Mouse (Mus musculus): ENCODE data around the gene Frs3. TPM values are rescaled to one million over a fixed set of nuclear protein-coding genes. Genes with fewer than 3 reads are reported as not detected.

Frs3 gene
- total and polyA plus RNA-seq, 2 experiments = 1.7 to 7.1 TPM

- Histone ChIP-seq H3K27ac (replicated peaks; ENCODE audit: insufficient read depth, low read depth, low read length) (no peak overlapping the region), H3K9ac (ENCODE audit: low read depth, low read length) (no peak overlapping the region), H3K4me3 (ENCODE audit: insufficient read depth, low read depth, low read length) (peak overlapping the region; percentile 26; the same call in 1 of the 2 replicates), H3K4me1 (ENCODE audit: control insufficient read depth, insufficient read depth, low read length) (peaks cover 3% of the 10 kb centered on the region; the same call in 1 of the 2 replicates), H3K27me3 (ENCODE audit: control insufficient read depth, insufficient read depth, low read length) (no peaks in the 10 kb centered on the region), H3K36me3 (ENCODE audit: control insufficient read depth, insufficient read depth, low read length) (no peaks in the 10 kb centered on the region), H3K79me2 (ENCODE audit: control insufficient read depth, insufficient read depth, low read length) (no peaks in the 10 kb centered on the region)
- no peak for DNase-seq (ENCODE audit: extremely low read depth, low read depth, low spot score)
- 64% methylated on average over 14 of the region's 14 CpGs for WGBS
- TF ChIP-seq POLR2A (IDR thresholded peaks at IDR 0.05; ENCODE audit: extremely low read depth, insufficient read depth, low read length) (no peak), CTCF (IDR thresholded peaks at IDR 0.05; ENCODE audit: low read depth, low read length) (no peak)
These were observed 16.9 kb upstream of the Frs3 start for GRCm38 (mm10) chr17:47671988-47672310.

DNA sequence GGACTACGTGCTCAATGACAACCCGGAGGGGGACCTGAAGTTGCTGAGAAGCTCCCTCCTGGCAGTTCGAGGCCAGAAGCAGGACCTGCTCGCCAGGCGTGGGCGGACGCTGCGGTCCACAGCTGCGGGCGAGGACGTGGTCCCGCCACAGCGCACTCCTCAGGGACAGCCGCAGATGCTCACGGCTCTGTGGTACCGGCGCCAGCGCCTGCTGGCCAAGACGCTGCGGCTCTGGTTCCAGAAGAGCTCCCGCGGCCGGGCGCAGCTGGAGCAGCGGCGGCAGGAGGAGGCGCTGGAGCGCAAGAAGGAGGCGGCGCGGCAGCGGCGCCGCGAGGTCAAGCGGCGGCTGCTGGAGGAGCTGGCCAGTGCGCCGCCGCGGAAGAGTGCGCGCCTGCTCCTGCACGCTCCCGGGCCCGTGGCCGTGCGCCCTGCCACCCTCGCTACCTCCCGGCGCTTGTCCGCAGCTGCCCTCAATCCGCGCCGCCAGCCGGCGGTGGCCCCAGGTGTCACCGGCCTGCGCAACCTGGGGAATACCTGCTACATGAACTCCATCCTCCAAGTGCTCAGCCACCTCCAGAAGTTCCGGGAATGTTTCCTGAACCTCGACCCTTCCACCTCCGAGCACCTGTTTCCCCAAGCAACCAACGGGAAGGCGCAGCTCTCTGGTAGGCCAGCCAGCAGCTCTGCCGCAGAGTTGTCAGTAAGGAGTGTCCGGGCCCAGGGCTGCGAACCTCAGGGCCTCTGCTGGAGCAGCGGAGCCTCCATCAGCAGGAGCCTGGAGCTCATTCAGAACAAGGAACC, 16.3 kb upstream of the Frs3 start:
- WGBS = 40% methylated on average over 68 of the region's 68 CpGs
- no peaks in the 10 kb centered on the region for H3K27me3 ChIP-seq (ENCODE audit: control insufficient read depth, insufficient read depth, low read length)
- peaks cover 3% of the 10 kb centered on the region; the same call in 1 of the 2 replicates for H3K4me1 ChIP-seq (ENCODE audit: control insufficient read depth, insufficient read depth, low read length)
- no peak for DNase-seq (ENCODE audit: extremely low read depth, low read depth, low spot score)
- H3K9ac ChIP-seq (ENCODE audit: low read depth, low read length) = peak overlapping the region; percentile 27; the same call in 1 of the 2 replicates
- H3K27ac ChIP-seq (replicated peaks; ENCODE audit: insufficient read depth, low read depth, low read length) = no peak overlapping the region
- H3K4me3 ChIP-seq (ENCODE audit: insufficient read depth, low read depth, low read length) = peak overlapping the region; percentile 44; the same call in 1 of the 2 replicates
- no peaks in the 10 kb centered on the region for H3K36me3 ChIP-seq (ENCODE audit: control insufficient read depth, insufficient read depth, low read length)
- TF ChIP-seq POLR2A (IDR thresholded peaks at IDR 0.05; ENCODE audit: extremely low read depth, insufficient read depth, low read length) (no peak), CTCF (IDR thresholded peaks at IDR 0.05; ENCODE audit: low read depth, low read length) (no peak)
- H3K79me2 ChIP-seq (ENCODE audit: control insufficient read depth, insufficient read depth, low read length) = no peaks in the 10 kb centered on the region

- peak; percentile 48 for DNase-seq (ENCODE audit: extremely low read depth, low read depth, low spot score)
- Histone ChIP-seq H3K27ac (replicated peaks; ENCODE audit: insufficient read depth, low read depth, low read length) (no peak overlapping the region), H3K9ac (ENCODE audit: low read depth, low read length) (no peak overlapping the region), H3K4me1 (ENCODE audit: control insufficient read depth, insufficient read depth, low read length) (peaks cover 3% of the 10 kb centered on the region; the same call in 1 of the 2 replicates), H3K79me2 (ENCODE audit: control insufficient read depth, insufficient read depth, low read length) (no peaks in the 10 kb centered on the region), H3K36me3 (ENCODE audit: control insufficient read depth, insufficient read depth, low read length) (no peaks in the 10 kb centered on the region; the same call in 1 of the 2 replicates), H3K27me3 (ENCODE audit: control insufficient read depth, insufficient read depth, low read length) (no peaks in the 10 kb centered on the region), H3K4me3 (ENCODE audit: insufficient read depth, low read depth, low read length) (no peak overlapping the region)
- peak; percentile 61; the same call in 1 of the 2 replicates for TF ChIP-seq CTCF (IDR thresholded peaks at IDR 0.05; ENCODE audit: low read depth, low read length)
- no peak for TF ChIP-seq POLR2A (IDR thresholded peaks at IDR 0.05; ENCODE audit: extremely low read depth, insufficient read depth, low read length)
- WGBS = 27% methylated on average over 9 of the region's 9 CpGs
These were observed 12.2 kb upstream of the Frs3 start for GRCm38 (mm10) chr17:47676581-47676980.

GRCm38 (mm10) chr17:47678238-47678637, 10.6 kb upstream of the Frs3 start:
- Histone ChIP-seq H3K9ac (ENCODE audit: low read depth, low read length) (no peak overlapping the region), H3K27me3 (ENCODE audit: control insufficient read depth, insufficient read depth, low read length) (no peaks in the 10 kb centered on the region), H3K79me2 (ENCODE audit: control insufficient read depth, insufficient read depth, low read length) (no peaks in the 10 kb centered on the region), H3K4me1 (ENCODE audit: control insufficient read depth, insufficient read depth, low read length) (no peaks in the 10 kb centered on the region), H3K4me3 (ENCODE audit: insufficient read depth, low read depth, low read length) (no peak overlapping the region), H3K36me3 (ENCODE audit: control insufficient read depth, insufficient read depth, low read length) (peaks cover 2% of the 10 kb centered on the region; the same call in 1 of the 2 replicates), H3K27ac (replicated peaks; ENCODE audit: insufficient read depth, low read depth, low read length) (no peak overlapping the region)
- TF ChIP-seq POLR2A (IDR thresholded peaks at IDR 0.05; ENCODE audit: extremely low read depth, insufficient read depth, low read length) (no peak), CTCF (IDR thresholded peaks at IDR 0.05; ENCODE audit: low read depth, low read length) (no peak)
- DNase-seq (ENCODE audit: extremely low read depth, low read depth, low spot score) = no peak
- 60% methylated on average over 5 of the region's 5 CpGs for WGBS

- Histone ChIP-seq H3K79me2 (ENCODE audit: control insufficient read depth, insufficient read depth, low read length) (no peaks in the 10 kb centered on the region), H3K27me3 (ENCODE audit: control insufficient read depth, insufficient read depth, low read length) (no peaks in the 10 kb centered on the region), H3K4me3 (ENCODE audit: insufficient read depth, low read depth, low read length) (no peak overlapping the region), H3K36me3 (ENCODE audit: control insufficient read depth, insufficient read depth, low read length) (peaks cover 2% of the 10 kb centered on the region; the same call in 1 of the 2 replicates), H3K9ac (ENCODE audit: low read depth, low read length) (no peak overlapping the region), H3K4me1 (ENCODE audit: control insufficient read depth, insufficient read depth, low read length) (no peaks in the 10 kb centered on the region), H3K27ac (replicated peaks; ENCODE audit: insufficient read depth, low read depth, low read length) (no peak overlapping the region)
- no peak for DNase-seq (ENCODE audit: extremely low read depth, low read depth, low spot score)
- WGBS = 73% methylated on average over 5 of the region's 5 CpGs
- no peak for TF ChIP-seq CTCF (IDR thresholded peaks at IDR 0.05; ENCODE audit: low read depth, low read length)
- TF ChIP-seq POLR2A (IDR thresholded peaks at IDR 0.05; ENCODE audit: extremely low read depth, insufficient read depth, low read length) = no peak
These were observed 10.1 kb upstream of the Frs3 start for GRCm38 (mm10) chr17:47678702-47679101.

DNA sequence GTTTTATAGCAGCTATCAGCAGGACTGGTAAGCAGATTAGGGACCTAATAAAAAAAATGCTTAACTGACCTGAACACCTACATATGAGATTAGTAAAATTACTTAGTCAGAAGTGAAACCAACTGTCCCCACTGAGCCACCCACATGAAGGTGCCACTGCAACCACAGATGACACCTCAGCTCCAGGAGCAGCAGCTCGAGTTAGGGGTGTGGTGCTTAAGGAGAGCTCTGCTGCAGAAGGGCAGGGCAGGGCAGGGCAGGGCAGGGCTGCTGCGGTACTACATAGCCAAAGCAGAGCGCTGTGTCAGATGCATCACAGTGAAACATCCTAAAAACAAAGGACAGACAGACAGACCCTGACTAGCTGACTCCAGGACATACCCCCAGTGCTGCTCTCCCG, 6.0 kb upstream of the Frs3 start:
- Histone ChIP-seq H3K27me3 (ENCODE audit: control insufficient read depth, insufficient read depth, low read length) (no peaks in the 10 kb centered on the region), H3K36me3 (ENCODE audit: control insufficient read depth, insufficient read depth, low read length) (peaks cover 10% of the 10 kb centered on the region; the same call in 1 of the 2 replicates), H3K9ac (ENCODE audit: low read depth, low read length) (no peak overlapping the region), H3K27ac (replicated peaks; ENCODE audit: insufficient read depth, low read depth, low read length) (no peak overlapping the region), H3K79me2 (ENCODE audit: control insufficient read depth, insufficient read depth, low read length) (no peaks in the 10 kb centered on the region; the same call in 1 of the 2 replicates), H3K4me1 (ENCODE audit: control insufficient read depth, insufficient read depth, low read length) (peaks cover 7% of the 10 kb centered on the region), H3K4me3 (ENCODE audit: insufficient read depth, low read depth, low read length) (no peak overlapping the region)
- no peak for DNase-seq (ENCODE audit: extremely low read depth, low read depth, low spot score)
- TF ChIP-seq CTCF (IDR thresholded peaks at IDR 0.05; ENCODE audit: low read depth, low read length) = no peak
- TF ChIP-seq POLR2A (IDR thresholded peaks at IDR 0.05; ENCODE audit: extremely low read depth, insufficient read depth, low read length) = no peak
- 84% methylated on average over 4 of the region's 4 CpGs for WGBS

Data from liver, adult 2 months (tissue).